In genomic region chr2:158228670-158229502, GRCm38 (mm10) we compare ENCODE assay signal across 8 mouse cellular contexts. TPM values are rescaled to one million over a fixed set of nuclear protein-coding genes. Genes with fewer than 3 reads are reported as not detected.
DNase-seq lines count a peak whose midpoint lies in the region; ATAC-seq lines count a peak whose summit lies in the region.

TSS of gene D630003M21Rik (minus strand) at chr2:158229222.

- peak; percentile 77 for ATAC-seq in kidney, embryonic 15.5 days (replicated peaks; ENCODE audit: low FRiP score)
- ATAC-seq in midbrain, embryonic 11.5 days (ENCODE audit: low FRiP score) = peak; percentile 89

- H3K36me3 ChIP-seq in kidney, embryonic 15.5 days = no peaks in the 10 kb centered on the region
- no peaks in the 10 kb centered on the region for H3K36me3 ChIP-seq in midbrain, embryonic 11.5 days (ENCODE audit: control insufficient read depth, insufficient read depth, low read length)

- WGBS in kidney, embryonic 15.5 days = under 1% methylated on average over 40 of the region's 55 CpGs
- under 1% methylated on average over 38 of the region's 55 CpGs for WGBS in midbrain, embryonic 11.5 days

- peak; percentile 97 for DNase-seq in heart, adult 11 months
- DNase-seq in heart, adult 8-10 months (ENCODE audit: low spot score) = no peak
- DNase-seq in adrenal gland, adult 8-10 months = peak; percentile 18
- DNase-seq in forelimb bud, embryonic 11.5 days (ENCODE audit: low read depth, low spot score) = peak; percentile 38
- peak; percentile 94 for DNase-seq in midbrain, embryonic 11.5 days (ENCODE audit: low spot score, missing footprints)
- no peak for DNase-seq in frontal cortex, postnatal 10 days (ENCODE audit: low spot score in 2 of 2)
- no peak for DNase-seq in gastrocnemius, postnatal 4 days (ENCODE audit: low spot score in 2 of 2)

- H3K9me3 ChIP-seq in kidney, embryonic 15.5 days (replicated peaks) = no peaks in the 10 kb centered on the region
- no peaks in the 10 kb centered on the region for H3K9me3 ChIP-seq in midbrain, embryonic 11.5 days (ENCODE audit: control insufficient read depth, low read length)

- peak within 1 kb of the TSS; percentile 21 for H3K9ac ChIP-seq in kidney, embryonic 15.5 days
- H3K9ac ChIP-seq in midbrain, embryonic 11.5 days (ENCODE audit: low read length) = peak within 1 kb of the TSS; percentile 66

- peak within 1 kb of the TSS; percentile 47 for H3K4me3 ChIP-seq in kidney, embryonic 15.5 days (replicated peaks)
- peak within 1 kb of the TSS; percentile 39 for H3K4me3 ChIP-seq in midbrain, embryonic 11.5 days (ENCODE audit: low read depth, low read length)

- H3K4me2 ChIP-seq in kidney, embryonic 15.5 days = peak within 1 kb of the TSS; percentile 88
- H3K4me2 ChIP-seq in midbrain, embryonic 11.5 days = peak within 1 kb of the TSS; percentile 85

- peaks cover 6% of the 10 kb centered on the region; the same call in 1 of the 2 replicates for H3K27me3 ChIP-seq in kidney, embryonic 15.5 days
- H3K27me3 ChIP-seq in midbrain, embryonic 11.5 days (ENCODE audit: control insufficient read depth, insufficient read depth, low read length) = no peaks in the 10 kb centered on the region; the same call in 1 of the 2 replicates

- H3K4me1 ChIP-seq in kidney, embryonic 15.5 days = peaks cover 42% of the 10 kb centered on the region
- H3K4me1 ChIP-seq in midbrain, embryonic 11.5 days (ENCODE audit: control insufficient read depth, insufficient read depth, low read length) = peaks cover 25% of the 10 kb centered on the region

- peak within 1 kb of the TSS; percentile 72 for H3K27ac ChIP-seq in kidney, embryonic 15.5 days
- H3K27ac ChIP-seq in midbrain, embryonic 11.5 days (ENCODE audit: low read depth, low read length) = peak within 1 kb of the TSS; percentile 1; the same call in 1 of the 2 replicates

RNA-seq across cellular contexts. Expression of gene D630003M21Rik, which starts in this region (rescaled TPM):
- total RNA-seq in heart, adult 8-10 months (2022) = 1 to 10 TPM; 4.7 to 6.3 (median 5.5) TPM
- total RNA-seq in adrenal gland, adult 8-10 months (2022) = 1 to 10 TPM; 1.4 to 7.8 (median 4.4) TPM
- 6.2 and 7.7 TPM in 2 replicates for polyA plus RNA-seq in kidney, embryonic 15.5 days (2015; fragmentation: Nextera tagmentation; extraction: Ambion mirVana)
- polyA plus RNA-seq in midbrain, embryonic 11.5 days (2014; fragmentation: Nextera tagmentation; extraction: Ambion mirVana) = 0.92 and 0.94 TPM in 2 replicates
- 1 to 10 TPM; 4.2 to 5.4 TPM for total RNA-seq in gastrocnemius, postnatal 4 days (2021)

Comparison
In these comparisons a context has a peak if more than half of its experiments do, and no peak if none do; other contexts are left out.
1. DNase-seq: peak in heart, adult 11 months (single experiment), adrenal gland, adult 8-10 months (single experiment) and forelimb bud, embryonic 11.5 days (single experiment); none in heart, adult 8-10 months (single experiment), frontal cortex, postnatal 10 days (0 of 2) and gastrocnemius, postnatal 4 days (0 of 2).
2. Peak in DNase-seq, ATAC-seq, H3K4me3 ChIP-seq, H3K27ac ChIP-seq, H3K9ac ChIP-seq and H3K4me2 ChIP-seq in midbrain, embryonic 11.5 days; RNA of the gene not detected or under 1 TPM.